Mouse (Mus musculus) stomach, postnatal 0 days (tissue): Measurements from ENCODE around the gene Il13.

Experiments
- CTCF ChIP-seq: IDR thresholded peaks from 2 replicates; pipeline ENCODE4 v1.5.1; 2016; ENCODE audit warnings: antibody characterized with exemption, low read depth, mild to moderate bottlenecking, moderate library complexity
- EP300 ChIP-seq: optimal IDR thresholded peaks from 2 replicates; pipeline ENCODE3; 2016; ENCODE audit warnings: antibody characterized with exemption

- TF ChIP-seq CTCF (peak; percentile 59), EP300 (no peak)
Observed at GRCm38 (mm10) chr11:53632122-53632733, 2.3 kb downstream of the Il13 start.
